Mouse (Mus musculus) liver, postnatal 0 days (tissue): ENCODE measurements at regions not wholly inside any gene's neighbourhood (a gene's known extent, or its start where the extent isn't known, plus 50 kb on each side); places are given as distances from the start of the nearest gene placed in this dataset.

Experiments
- CTCF ChIP-seq: sonication (generic); IDR thresholded peaks from 2 replicates; pipeline ENCODE4 v1.5.1; 2016; ENCODE audit warnings: antibody characterized with exemption, low read depth
- EP300 ChIP-seq: IDR thresholded peaks from 2 replicates; pipeline ENCODE4 v1.6.1; 2016; ENCODE audit warnings: antibody characterized with exemption, low read depth, mild to moderate bottlenecking

- TF ChIP-seq EP300 (no peak), CTCF (no peak)
These were observed 223.9 kb upstream of the Tbx18 start for GRCm38 (mm10) chr9:87954941-87955340.
